Mouse (Mus musculus) spleen, adult 2 months (tissue): ENCODE data around the gene Doc2g.

Source experiments
- CTCF ChIP-seq: fragments of 200-500 bp; IDR thresholded peaks from 2 replicates; pipeline ENCODE4 v1.5.1; 2011; ENCODE audit warnings: mild to moderate bottlenecking, inconsistent platforms; ENCODE audit not compliant: insufficient read depth, insufficient read length, insufficient replicate concordance; ENCODE audit errors: extremely low read depth
- POLR2A ChIP-seq: fragments of 200-500 bp; IDR thresholded peaks from 2 replicates; pipeline ENCODE4 v1.6.1; 2011; ENCODE audit warnings: low read depth, low read length, inconsistent platforms

GRCm38 (mm10) chr19:3998335-3998734 is 4.8 kb upstream of the Doc2g start:
- TF ChIP-seq CTCF (no peak), POLR2A (no peak)
